Mouse (Mus musculus) midbrain, embryonic 15.5 days (tissue): ENCODE measurements around the gene Dgkb. TPM values are rescaled to one million over a fixed set of nuclear protein-coding genes. Genes with fewer than 3 reads are reported as not detected.
A peak's percentile ranks its signal among the peaks of the same experiment; 100 is the strongest.

Source experiments
- ATAC-seq: fragments of 200-750 bp; cut with Nextera tagmentation; replicated peaks from 2 replicates; pipeline ENCODE4 v1.8.0; 2017; ENCODE audit warnings: moderate TSS enrichment
- H3K27ac ChIP-seq: fragments of 300-500 bp; sonication (generic); 2 replicates; pipeline ENCODE4 v1.5.1; 2015; ENCODE audit warnings: mild to moderate bottlenecking, inconsistent platforms
- H3K27me3 ChIP-seq: fragments of 300-500 bp; sonication (generic); replicated peaks from 2 replicates; pipeline ENCODE4 v1.6.1; 2015; ENCODE audit warnings: inconsistent platforms
- H3K36me3 ChIP-seq: fragments of 300-500 bp; sonication (generic); replicated peaks from 2 replicates; pipeline ENCODE4 v1.6.1; 2015; ENCODE audit warnings: inconsistent platforms
- H3K4me1 ChIP-seq: fragments of 300-500 bp; sonication (generic); 2 replicates; pipeline ENCODE4 v1.6.1; 2015; ENCODE audit warnings: inconsistent platforms
- H3K4me2 ChIP-seq: fragments of 300-500 bp; sonication (generic); 2 replicates; pipeline ENCODE4 v1.6.1; 2015; ENCODE audit warnings: inconsistent platforms, mild to moderate bottlenecking, moderate library complexity
- H3K4me3 ChIP-seq: fragments of 300-500 bp; sonication (generic); 2 replicates; pipeline ENCODE4 v1.5.1; 2015; ENCODE audit warnings: mild to moderate bottlenecking, inconsistent platforms
- H3K9ac ChIP-seq: fragments of 300-500 bp; sonication (generic); 2 replicates; pipeline ENCODE4 v1.6.1; 2015; ENCODE audit warnings: mild to moderate bottlenecking, inconsistent platforms
- H3K9me3 ChIP-seq: fragments of 300-500 bp; sonication (generic); 2 replicates; pipeline ENCODE4 v1.6.1; 2016; ENCODE audit warnings: inconsistent platforms
- WGBS: fragments of 180-500 bp; shearing (Covaris S2); methylation state at CpG from one replicate; pipeline ENCODE4 v1.1.7; 2015; ENCODE audit warnings: mixed read lengths; 5-methylcytosine and 5-hydroxymethylcytosine counted together
- polyA plus RNA-seq: library from polyadenylated mRNA; unstranded; fragments of >200 nt; fragmentation: Nextera tagmentation; extraction: Ambion mirVana; gene quantifications from 2 replicates; pipeline ENCODE4 v1.2.1, GENCODE M21; 2015

Gene Dgkb
- polyA plus RNA-seq, 1 experiment from 2014 or later, result 7.6 TPM

DNA sequence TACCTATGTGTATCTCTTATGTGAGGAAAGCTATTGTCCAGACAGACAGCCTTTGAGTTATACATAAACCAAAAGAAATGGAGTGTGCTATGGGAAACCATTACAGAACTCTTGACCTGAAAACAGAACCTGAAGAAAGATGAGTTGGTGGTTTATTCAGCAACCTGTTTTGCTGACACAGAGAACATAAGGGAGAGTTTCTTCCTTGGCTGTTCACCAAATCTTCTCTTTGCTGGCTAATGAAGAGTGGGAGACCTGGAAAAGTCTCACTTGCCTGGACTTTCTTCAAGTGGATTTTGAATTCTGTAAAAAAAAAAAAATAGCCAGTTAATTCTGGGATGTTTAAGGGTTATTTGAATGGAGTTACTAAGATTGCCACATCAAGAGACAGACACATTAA lies 71.1 kb downstream of the Dgkb start:
- no peaks in the 10 kb centered on the region for H3K27me3 ChIP-seq
- no peak overlapping the region for H3K27ac ChIP-seq
- H3K36me3 ChIP-seq, result no peaks in the 10 kb centered on the region
- no peak overlapping the region for H3K4me2 ChIP-seq
- no peaks in the 10 kb centered on the region for H3K9me3 ChIP-seq
- H3K4me3 ChIP-seq, result no peak overlapping the region
- no peak for ATAC-seq
- no peak overlapping the region for H3K9ac ChIP-seq
- no peaks in the 10 kb centered on the region for H3K4me1 ChIP-seq

DNA sequence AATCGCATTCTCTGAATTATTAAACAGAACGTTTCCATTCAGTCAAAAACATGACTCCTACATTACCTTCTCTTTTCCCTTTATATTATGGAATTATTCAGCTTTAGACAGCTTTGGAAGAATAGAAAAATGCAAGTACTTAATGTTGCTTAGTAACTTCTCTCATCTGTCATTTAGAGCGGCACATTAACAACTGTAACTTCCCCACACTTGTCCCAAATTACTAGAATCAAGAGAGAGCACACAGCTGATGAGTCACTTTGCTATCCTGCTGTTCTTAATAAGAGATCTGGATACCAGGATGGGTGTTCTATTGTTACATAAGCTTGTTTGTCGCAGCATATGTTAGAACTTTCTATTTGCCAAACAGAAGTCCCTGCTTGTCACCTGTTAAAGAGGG lies 71.9 kb downstream of the Dgkb start:
- WGBS, result 66% methylated on average over 4 of the region's 4 CpGs
- Histone ChIP-seq H3K27me3 (no peaks in the 10 kb centered on the region), H3K9me3 (no peaks in the 10 kb centered on the region), H3K4me1 (no peaks in the 10 kb centered on the region), H3K36me3 (no peaks in the 10 kb centered on the region), H3K9ac (no peak overlapping the region), H3K27ac (no peak overlapping the region), H3K4me3 (no peak overlapping the region), H3K4me2 (no peak overlapping the region)
- ATAC-seq, result no peak

DNA sequence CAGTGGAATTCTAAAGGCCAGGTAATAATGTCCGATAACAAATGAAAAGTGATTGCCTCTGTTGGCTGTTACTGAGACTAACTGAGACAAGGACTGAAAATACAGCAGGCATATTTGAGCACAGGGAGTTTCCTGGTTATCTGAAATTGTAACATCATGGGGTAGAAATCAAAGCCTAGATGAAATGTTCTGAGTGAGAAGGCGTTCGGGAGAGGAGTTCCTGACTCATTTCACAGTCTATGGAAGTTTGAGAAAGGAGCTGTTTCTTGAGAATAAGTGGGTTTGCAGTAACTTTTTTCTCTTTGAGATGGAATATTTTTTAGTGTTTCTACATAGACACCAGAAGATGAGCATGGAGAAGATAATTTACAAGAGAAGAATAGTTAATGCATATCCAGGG lies 73.8 kb downstream of the Dgkb start:
- WGBS, result 87% methylated on average over 3 of the region's 3 CpGs
- no peak for ATAC-seq

GRCm38 (mm10) chr12:37942163-37942562 lies 124.6 kb downstream of the Dgkb start:
- 93% methylated on average over 2 of the region's 2 CpGs for WGBS
- no peak overlapping the region for H3K4me3 ChIP-seq
- H3K9me3 ChIP-seq, result no peaks in the 10 kb centered on the region
- no peak for ATAC-seq
- H3K27ac ChIP-seq, result no peak overlapping the region
- H3K9ac ChIP-seq, result no peak overlapping the region
- no peaks in the 10 kb centered on the region for H3K4me1 ChIP-seq
- H3K27me3 ChIP-seq, result no peaks in the 10 kb centered on the region
- H3K4me2 ChIP-seq, result no peak overlapping the region
- H3K36me3 ChIP-seq, result no peaks in the 10 kb centered on the region

More for the DNA sequence above, 73.8 kb downstream of the Dgkb start:
- H3K27ac ChIP-seq, result no peak overlapping the region
- H3K9ac ChIP-seq, result no peak overlapping the region
- no peak overlapping the region for H3K4me3 ChIP-seq
- H3K4me2 ChIP-seq, result no peak overlapping the region
- H3K4me1 ChIP-seq, result no peaks in the 10 kb centered on the region
- H3K27me3 ChIP-seq, result no peaks in the 10 kb centered on the region
- H3K9me3 ChIP-seq, result no peaks in the 10 kb centered on the region
- H3K36me3 ChIP-seq, result no peaks in the 10 kb centered on the region

DNA sequence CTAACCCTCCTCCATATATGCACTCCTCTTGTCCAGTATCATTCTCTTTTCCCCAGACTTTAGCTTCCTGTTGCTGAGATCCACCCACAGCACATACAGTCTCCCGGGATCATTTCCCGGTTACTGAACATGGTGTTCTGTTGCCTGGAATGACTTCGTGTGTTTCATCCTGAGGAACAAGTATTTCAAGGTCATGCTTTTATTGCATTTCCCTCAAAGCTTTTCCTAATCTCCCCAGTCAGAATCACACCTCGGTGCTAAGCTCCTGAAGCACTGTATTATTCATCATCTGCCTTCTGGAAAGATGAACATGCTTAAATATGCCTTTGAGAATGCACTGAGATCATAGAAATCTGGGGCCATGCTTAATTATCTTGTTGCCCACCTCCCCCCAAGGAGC lies 138.7 kb downstream of the Dgkb start:
- Histone ChIP-seq H3K27me3 (no peaks in the 10 kb centered on the region), H3K4me1 (no peaks in the 10 kb centered on the region), H3K9ac (no peak overlapping the region), H3K4me2 (no peak overlapping the region), H3K9me3 (no peaks in the 10 kb centered on the region), H3K27ac (no peak overlapping the region), H3K36me3 (no peaks in the 10 kb centered on the region), H3K4me3 (no peak overlapping the region)
- no peak for ATAC-seq
- WGBS, result 71% methylated on average over 4 of the region's 4 CpGs

GRCm38 (mm10) chr12:37971482-37971881 lies 154.0 kb downstream of the Dgkb start:
- Histone ChIP-seq H3K27me3 (no peaks in the 10 kb centered on the region), H3K27ac (no peak overlapping the region), H3K4me3 (no peak overlapping the region), H3K4me1 (no peaks in the 10 kb centered on the region), H3K36me3 (no peaks in the 10 kb centered on the region), H3K4me2 (no peak overlapping the region), H3K9ac (no peak overlapping the region), H3K9me3 (no peaks in the 10 kb centered on the region)
- 84% methylated on average over 1 of the region's 1 CpGs for WGBS
- no peak for ATAC-seq

DNA sequence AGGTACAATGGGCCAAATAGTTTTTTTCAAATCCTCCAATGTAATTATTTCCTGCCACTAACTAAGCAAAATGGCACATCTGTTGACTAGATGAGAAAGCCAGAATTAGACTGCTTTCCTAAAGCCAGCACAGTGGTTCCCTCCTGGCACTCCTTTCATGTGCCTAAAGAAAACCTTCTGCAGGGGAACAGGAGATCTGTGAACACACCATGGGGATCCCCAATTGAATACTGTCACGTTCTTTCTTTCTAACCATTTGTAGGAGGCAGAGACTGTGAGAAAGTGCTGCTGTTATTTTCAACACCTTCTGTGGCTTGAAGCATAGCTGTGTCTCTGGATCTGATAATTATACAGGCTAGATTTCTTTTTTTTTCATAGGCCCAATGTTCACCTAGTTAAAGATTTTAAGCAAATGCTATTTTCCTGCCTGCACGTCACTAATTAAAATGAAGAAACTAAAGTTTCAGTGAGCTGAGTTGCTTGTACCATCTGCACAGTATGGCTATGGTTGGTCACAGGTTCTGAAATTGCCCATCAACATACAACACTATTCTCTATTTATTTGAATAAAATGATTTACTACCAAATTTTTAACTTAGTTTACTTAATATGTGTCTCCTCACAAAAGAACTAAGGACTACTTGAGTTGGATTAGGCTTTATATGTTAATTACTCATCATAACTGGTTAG lies 161.1 kb downstream of the Dgkb start:
- no peak overlapping the region for H3K9ac ChIP-seq
- peak; percentile 80 for ATAC-seq
- 41% methylated on average over 2 of the region's 2 CpGs for WGBS
- no peaks in the 10 kb centered on the region for H3K27me3 ChIP-seq
- H3K4me2 ChIP-seq, result no peak overlapping the region
- H3K4me3 ChIP-seq, result no peak overlapping the region
- no peaks in the 10 kb centered on the region for H3K4me1 ChIP-seq
- no peak overlapping the region for H3K27ac ChIP-seq
- no peaks in the 10 kb centered on the region for H3K9me3 ChIP-seq
- no peaks in the 10 kb centered on the region for H3K36me3 ChIP-seq

DNA sequence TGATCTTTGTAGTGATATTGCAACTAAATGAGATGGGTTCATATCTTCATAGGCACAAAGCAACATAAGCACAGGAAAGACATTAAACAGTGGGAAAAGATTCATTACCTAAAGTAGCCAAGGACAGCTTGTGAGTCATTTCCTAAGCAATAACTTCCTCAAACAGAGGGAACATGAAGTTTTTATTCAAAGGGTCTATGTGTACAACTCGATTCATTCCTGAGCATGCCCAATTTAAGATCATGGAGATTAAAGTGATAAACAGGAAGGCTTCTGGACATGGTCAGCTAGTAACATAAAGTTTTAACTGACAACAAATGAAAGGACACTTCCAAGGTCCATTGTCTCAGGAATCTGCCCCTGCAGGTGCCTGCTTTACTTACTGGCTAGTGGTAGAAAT lies 167.8 kb downstream of the Dgkb start:
- Histone ChIP-seq H3K27me3 (no peaks in the 10 kb centered on the region), H3K9ac (no peak overlapping the region), H3K4me2 (no peak overlapping the region), H3K36me3 (no peaks in the 10 kb centered on the region), H3K4me1 (no peaks in the 10 kb centered on the region), H3K27ac (no peak overlapping the region), H3K4me3 (no peak overlapping the region), H3K9me3 (no peaks in the 10 kb centered on the region)
- 70% methylated on average over 1 of the region's 1 CpGs for WGBS
- ATAC-seq, result no peak

GRCm38 (mm10) chr12:37988066-37988591 lies 170.6 kb downstream of the Dgkb start:
- no peak overlapping the region for H3K27ac ChIP-seq
- no peak for ATAC-seq
- no peaks in the 10 kb centered on the region for H3K27me3 ChIP-seq
- no peaks in the 10 kb centered on the region for H3K4me1 ChIP-seq
- H3K9ac ChIP-seq, result no peak overlapping the region
- H3K9me3 ChIP-seq, result no peaks in the 10 kb centered on the region
- 49% methylated on average over 1 of the region's 1 CpGs for WGBS
- H3K4me2 ChIP-seq, result no peak overlapping the region
- no peaks in the 10 kb centered on the region for H3K36me3 ChIP-seq
- no peak overlapping the region for H3K4me3 ChIP-seq

DNA sequence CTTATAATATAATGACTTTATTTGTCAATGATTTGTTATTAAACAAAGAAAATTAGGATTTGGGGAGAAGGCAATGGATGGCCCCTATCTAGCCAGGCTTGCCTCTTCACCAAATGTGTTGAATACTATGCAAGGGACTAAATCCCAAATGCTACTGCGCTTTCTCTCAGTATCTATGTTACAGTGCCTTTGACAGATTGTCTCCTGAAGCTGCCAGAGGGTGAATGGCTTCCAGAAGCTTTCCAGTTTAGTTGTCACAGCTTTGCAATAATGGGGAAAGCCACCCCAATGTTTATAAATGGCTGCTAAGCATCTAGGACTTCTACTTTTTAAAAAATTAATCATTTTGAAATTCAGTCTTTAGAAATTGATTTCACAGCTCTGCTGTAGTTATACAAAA lies 175.7 kb downstream of the Dgkb start:
- Histone ChIP-seq H3K9me3 (no peaks in the 10 kb centered on the region), H3K36me3 (no peaks in the 10 kb centered on the region), H3K27ac (no peak overlapping the region), H3K4me3 (no peak overlapping the region), H3K27me3 (no peaks in the 10 kb centered on the region), H3K4me1 (no peaks in the 10 kb centered on the region), H3K4me2 (no peak overlapping the region), H3K9ac (no peak overlapping the region)
- ATAC-seq, result no peak
- WGBS, result 91% methylated on average over 1 of the region's 1 CpGs

DNA sequence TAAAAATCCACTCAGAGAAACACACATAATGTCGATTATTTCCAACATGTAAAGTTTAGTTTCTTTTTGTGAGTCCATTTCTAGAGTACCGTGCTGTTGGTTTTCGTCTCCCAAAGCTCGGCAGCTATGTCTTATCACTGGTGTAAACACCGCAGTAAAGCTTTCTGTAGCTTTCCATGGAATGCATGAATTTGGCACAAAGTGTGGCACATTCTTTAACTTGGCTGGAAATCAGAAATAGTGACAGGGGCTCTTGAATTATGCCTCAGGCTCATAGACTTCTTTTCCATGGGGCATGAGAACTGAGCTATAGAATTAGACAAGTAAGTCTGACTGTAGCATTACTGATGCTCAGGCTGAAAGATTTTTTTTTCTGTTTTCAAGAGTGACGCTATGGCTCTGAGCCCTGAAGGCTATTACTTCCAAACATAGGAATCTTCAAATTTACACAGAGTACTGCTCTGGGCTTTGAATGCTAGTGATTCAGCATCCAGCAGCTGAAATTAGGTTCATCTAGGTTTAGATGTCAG lies 179.0 kb downstream of the Dgkb start:
- Histone ChIP-seq H3K27me3 (no peaks in the 10 kb centered on the region), H3K4me1 (no peaks in the 10 kb centered on the region), H3K4me2 (no peak overlapping the region), H3K9ac (no peak overlapping the region), H3K36me3 (no peaks in the 10 kb centered on the region), H3K27ac (no peak overlapping the region), H3K4me3 (no peak overlapping the region), H3K9me3 (no peaks in the 10 kb centered on the region)
- 87% methylated on average over 6 of the region's 6 CpGs for WGBS
- no peak for ATAC-seq

GRCm38 (mm10) chr12:38017674-38018073 lies 200.1 kb downstream of the Dgkb start:
- H3K4me3 ChIP-seq, result no peak overlapping the region
- no peaks in the 10 kb centered on the region for H3K4me1 ChIP-seq
- ATAC-seq, result no peak
- no peak overlapping the region for H3K4me2 ChIP-seq
- WGBS, result 89% methylated on average over 4 of the region's 4 CpGs
- no peaks in the 10 kb centered on the region for H3K27me3 ChIP-seq
- no peak overlapping the region for H3K27ac ChIP-seq
- H3K36me3 ChIP-seq, result no peaks in the 10 kb centered on the region
- no peaks in the 10 kb centered on the region for H3K9me3 ChIP-seq
- no peak overlapping the region for H3K9ac ChIP-seq

DNA sequence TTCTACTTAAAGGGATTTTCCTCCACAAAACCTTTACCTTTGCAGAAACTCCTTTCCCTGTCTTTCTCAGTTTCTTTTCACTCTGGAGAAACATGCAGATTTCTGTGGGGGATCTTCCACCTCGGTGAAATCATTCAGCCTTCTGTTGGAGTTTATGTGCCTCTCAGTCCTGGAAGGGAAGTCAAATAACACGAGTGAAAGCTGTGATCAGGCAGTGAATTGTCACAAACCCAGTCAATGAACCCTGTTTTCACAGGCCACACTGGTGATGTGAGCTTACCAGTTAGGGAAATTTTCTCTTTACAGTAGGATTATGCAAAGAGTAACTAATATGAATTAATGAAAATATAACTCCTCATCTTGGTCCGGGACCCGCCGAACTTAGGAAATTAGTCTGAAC lies 229.7 kb downstream of the Dgkb start:
- Histone ChIP-seq H3K4me1 (no peaks in the 10 kb centered on the region), H3K36me3 (no peaks in the 10 kb centered on the region), H3K27ac (no peak overlapping the region), H3K9me3 (no peaks in the 10 kb centered on the region), H3K9ac (no peak overlapping the region), H3K27me3 (no peaks in the 10 kb centered on the region), H3K4me3 (no peak overlapping the region), H3K4me2 (no peak overlapping the region)
- ATAC-seq, result no peak
- 91% methylated on average over 5 of the region's 5 CpGs for WGBS
